Mouse (Mus musculus) midbrain, embryonic 16.5 days (tissue): Measurements from ENCODE around the gene Prss8. TPM values are rescaled to one million over a fixed set of nuclear protein-coding genes. Genes with fewer than 3 reads are reported as not detected.
A peak's percentile ranks its signal among the peaks of the same experiment; 100 is the strongest.
"Not testable (repeated sequence)": the region's sequence is repeated elsewhere in the genome, so short reads cannot be mapped to it uniquely, and the experiment has no call there.

Experiments used
- ATAC-seq: fragments of 200-750 bp; cut with Nextera tagmentation; 2 replicates; pipeline ENCODE4 v1.8.0; 2017; ENCODE audit warnings: moderate TSS enrichment
- H3K27ac ChIP-seq: fragments of 300-500 bp; sonication (generic); 2 replicates; pipeline ENCODE4 v1.5.1; 2014; ENCODE audit warnings: mild to moderate bottlenecking, low read length, mixed read lengths
- H3K27me3 ChIP-seq: fragments of 300-500 bp; sonication (generic); 2 replicates; pipeline ENCODE4 v1.6.1; 2014; ENCODE audit warnings: low read depth, low read length, mixed read lengths; ENCODE audit not compliant: control insufficient read depth, insufficient read depth
- H3K36me3 ChIP-seq: fragments of 300-500 bp; sonication (generic); 2 replicates; pipeline ENCODE4 v1.6.1; 2014; ENCODE audit warnings: mild to moderate bottlenecking, low read length, moderate library complexity, mixed read lengths; ENCODE audit not compliant: control insufficient read depth, insufficient read depth
- H3K4me1 ChIP-seq: fragments of 300-500 bp; sonication (generic); 2 replicates; pipeline ENCODE4 v1.6.1; 2014; ENCODE audit warnings: mild to moderate bottlenecking, low read length, mixed read lengths; ENCODE audit not compliant: control insufficient read depth, insufficient read depth
- H3K4me2 ChIP-seq: fragments of 300-500 bp; sonication (generic); 2 replicates; pipeline ENCODE4 v1.6.1; 2014; ENCODE audit warnings: mild to moderate bottlenecking, low read length, mixed read lengths
- H3K4me3 ChIP-seq: fragments of 300-500 bp; sonication (generic); 2 replicates; pipeline ENCODE4 v1.5.1; 2014; ENCODE audit warnings: low read depth, mild to moderate bottlenecking, low read length, moderate library complexity, mixed read lengths
- H3K9ac ChIP-seq: fragments of 300-500 bp; sonication (generic); 2 replicates; pipeline ENCODE4 v1.6.1; 2014; ENCODE audit warnings: low read depth, low read length, mixed read lengths
- H3K9me3 ChIP-seq: fragments of 300-500 bp; sonication (generic); replicated peaks from 2 replicates; pipeline ENCODE4 v1.6.1; 2014; ENCODE audit warnings: mild to moderate bottlenecking, low read length, mixed read lengths; ENCODE audit not compliant: control insufficient read depth, poor library complexity, severe bottlenecking
- WGBS: fragments of 180-500 bp; shearing (Covaris S2); extraction: QIAGEN DNeasy Blood & Tissue Kit; methylation state at CpG from one replicate; pipeline ENCODE4 v1.1.7; 2014; 5-methylcytosine and 5-hydroxymethylcytosine counted together
- polyA plus RNA-seq: library from polyadenylated mRNA; unstranded; fragments of >200 nt; fragmentation: Nextera tagmentation; extraction: Ambion mirVana; gene quantifications from 2 replicates; pipeline ENCODE4 v1.2.1, GENCODE M21; 2015

Gene Prss8
- polyA plus RNA-seq, 1 experiment from 2014 or later, result 0.20 TPM

DNA sequence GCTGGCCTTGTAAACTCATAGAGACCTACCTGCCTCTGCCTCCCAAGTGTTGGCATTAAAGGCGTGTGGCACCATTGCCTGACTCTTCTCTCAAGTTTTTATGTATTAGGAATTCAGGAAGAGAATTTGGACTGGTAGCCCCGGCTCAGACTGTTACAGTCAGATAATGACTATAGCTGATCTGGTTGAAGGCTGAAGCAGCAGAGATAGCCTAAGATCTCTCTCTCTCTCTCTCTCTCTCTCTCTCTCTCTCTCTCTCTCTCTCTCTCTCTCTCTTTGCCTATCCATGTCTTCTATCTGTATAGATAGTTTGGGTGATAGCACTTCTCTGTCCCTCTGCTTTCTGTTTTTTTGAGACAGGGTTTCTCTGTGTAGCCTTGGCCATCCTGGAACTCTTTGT lies 28.1 kb downstream of the Prss8 start:
- no peak overlapping the region for H3K9ac ChIP-seq
- no peak overlapping the region for H3K27ac ChIP-seq
- H3K4me3 ChIP-seq, result no peak overlapping the region
- peaks cover 7% of the 10 kb centered on the region for H3K4me1 ChIP-seq
- no peak for ATAC-seq
- no peaks in the 10 kb centered on the region for H3K27me3 ChIP-seq
- H3K4me2 ChIP-seq, result no peak overlapping the region
- WGBS, result 78% methylated on average over 2 of the region's 2 CpGs
- no peaks in the 10 kb centered on the region for H3K9me3 ChIP-seq
- peaks cover 1% of the 10 kb centered on the region for H3K36me3 ChIP-seq

DNA sequence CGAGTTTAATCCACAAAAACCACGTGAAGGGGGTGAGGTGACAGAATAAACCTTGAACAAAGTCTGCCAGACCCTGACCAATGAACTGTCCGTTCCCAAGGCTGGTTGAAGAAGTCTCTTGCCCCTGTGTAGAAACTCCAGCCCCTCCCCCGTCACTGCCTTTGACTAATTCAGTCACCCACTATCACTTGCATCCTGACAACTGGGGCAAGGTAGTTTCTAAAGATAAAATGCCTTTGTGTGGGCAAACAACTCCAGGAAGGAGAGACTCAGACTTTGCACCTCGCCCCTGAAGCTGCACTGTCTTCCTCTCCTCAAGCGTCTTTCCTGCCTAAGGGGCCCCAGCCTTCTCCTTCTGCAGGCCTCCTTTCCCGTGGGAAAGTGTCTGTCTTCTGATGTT lies 29.9 kb downstream of the Prss8 start:
- Histone ChIP-seq H3K27ac (no peak overlapping the region), H3K4me1 (peaks cover 7% of the 10 kb centered on the region), H3K36me3 (no peaks in the 10 kb centered on the region), H3K4me3 (no peak overlapping the region), H3K27me3 (no peaks in the 10 kb centered on the region), H3K4me2 (no peak overlapping the region), H3K9ac (no peak overlapping the region), H3K9me3 (no peaks in the 10 kb centered on the region)
- WGBS, result 51% methylated on average over 7 of the region's 7 CpGs
- no peak for ATAC-seq

DNA sequence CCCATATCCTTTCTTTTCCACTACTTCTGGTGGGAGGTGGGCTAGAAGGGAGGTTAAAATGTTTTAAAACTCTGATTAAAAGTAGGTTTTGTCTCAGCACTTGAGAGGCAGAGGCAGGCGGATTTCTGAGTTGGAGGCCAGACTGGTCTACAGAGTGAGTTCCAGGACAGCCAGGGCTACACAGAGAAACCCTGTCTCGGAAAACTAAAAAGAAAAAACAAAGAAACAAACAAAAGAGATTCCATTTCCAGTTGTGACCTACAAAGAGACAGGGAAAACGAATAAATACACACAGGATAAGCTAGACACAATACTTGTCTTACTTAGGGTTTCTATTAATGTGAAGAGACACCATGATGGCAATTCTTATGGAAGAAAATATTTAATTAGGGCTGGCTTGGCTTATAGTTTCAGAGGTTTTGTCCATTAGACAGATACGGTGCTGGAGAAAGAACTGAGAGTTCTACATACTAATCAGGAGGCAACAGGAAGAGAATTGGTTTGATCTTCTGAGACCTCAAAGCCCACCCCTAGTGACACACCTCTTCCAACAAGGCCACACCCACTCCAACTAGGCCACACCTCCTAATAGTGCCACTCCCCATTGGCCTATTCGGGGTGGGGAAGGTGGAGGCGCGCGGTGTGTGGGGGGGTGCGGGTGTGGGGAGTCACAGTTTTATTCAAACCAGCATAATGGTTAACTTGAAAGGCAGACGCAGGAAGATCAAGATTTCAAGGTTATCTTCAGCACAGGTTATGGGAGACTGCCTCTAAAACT lies 31.5 kb downstream of the Prss8 start:
- 41% methylated on average over 10 of the region's 10 CpGs for WGBS
- no peaks in the 10 kb centered on the region for H3K27me3 ChIP-seq
- H3K36me3 ChIP-seq, result peaks cover 2% of the 10 kb centered on the region
- no peak overlapping the region for H3K4me3 ChIP-seq
- H3K27ac ChIP-seq, result no peak overlapping the region
- H3K4me1 ChIP-seq, result peaks cover 8% of the 10 kb centered on the region
- H3K4me2 ChIP-seq, result no peak overlapping the region
- no peaks in the 10 kb centered on the region for H3K9me3 ChIP-seq
- H3K9ac ChIP-seq, result no peak overlapping the region
- no peak for ATAC-seq

DNA sequence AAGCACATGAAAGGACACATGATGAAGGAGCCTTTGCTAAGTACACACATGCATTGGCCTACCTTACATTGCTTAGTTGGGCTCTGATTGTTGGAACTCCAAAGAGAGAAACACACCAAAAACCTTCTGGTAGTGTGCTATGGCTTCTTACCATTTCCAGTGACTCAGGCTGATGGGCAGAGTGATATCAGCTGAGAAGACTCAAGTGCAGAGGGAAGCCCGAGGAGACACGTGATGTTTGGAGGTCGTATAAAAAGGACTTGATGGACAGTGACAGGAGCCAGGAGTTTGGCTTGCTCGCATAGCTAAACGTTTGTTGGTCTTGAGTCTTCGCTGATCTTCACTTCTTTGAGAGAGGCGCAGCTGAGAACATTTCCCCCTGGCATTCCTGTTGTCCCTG lies 32.4 kb downstream of the Prss8 start:
- Histone ChIP-seq H3K4me3 (no peak overlapping the region), H3K27me3 (no peaks in the 10 kb centered on the region), H3K36me3 (peaks cover 7% of the 10 kb centered on the region), H3K27ac (no peak overlapping the region), H3K9me3 (no peaks in the 10 kb centered on the region), H3K4me2 (no peak overlapping the region), H3K4me1 (peaks cover 8% of the 10 kb centered on the region), H3K9ac (no peak overlapping the region)
- ATAC-seq, result no peak
- 88% methylated on average over 7 of the region's 7 CpGs for WGBS

DNA sequence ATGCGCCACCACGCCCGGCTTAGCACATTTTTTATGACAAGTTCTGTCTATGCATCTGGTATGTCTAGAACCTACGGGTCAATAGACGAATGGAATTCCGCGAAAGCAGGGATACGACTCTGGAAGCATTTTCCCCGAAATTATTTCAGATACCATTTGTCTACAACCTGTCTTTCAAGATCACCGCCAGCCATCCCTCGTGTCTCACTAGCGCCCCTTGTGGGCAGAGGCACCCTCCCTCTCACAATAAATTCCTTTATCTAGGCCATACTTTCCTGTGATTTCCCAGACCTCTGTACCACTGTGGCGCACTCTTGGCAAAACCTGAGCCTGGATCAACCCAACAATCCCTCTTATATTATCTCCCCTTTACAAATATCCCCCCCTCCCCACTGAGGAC lies 33.5 kb downstream of the Prss8 start:
- Histone ChIP-seq H3K27ac (no peak overlapping the region), H3K9me3 (no peaks in the 10 kb centered on the region), H3K27me3 (no peaks in the 10 kb centered on the region), H3K4me1 (peaks cover 8% of the 10 kb centered on the region), H3K4me2 (no peak overlapping the region), H3K36me3 (peaks cover 11% of the 10 kb centered on the region), H3K4me3 (no peak overlapping the region), H3K9ac (no peak overlapping the region)
- 61% methylated on average over 13 of the region's 13 CpGs for WGBS
- no peak for ATAC-seq

DNA sequence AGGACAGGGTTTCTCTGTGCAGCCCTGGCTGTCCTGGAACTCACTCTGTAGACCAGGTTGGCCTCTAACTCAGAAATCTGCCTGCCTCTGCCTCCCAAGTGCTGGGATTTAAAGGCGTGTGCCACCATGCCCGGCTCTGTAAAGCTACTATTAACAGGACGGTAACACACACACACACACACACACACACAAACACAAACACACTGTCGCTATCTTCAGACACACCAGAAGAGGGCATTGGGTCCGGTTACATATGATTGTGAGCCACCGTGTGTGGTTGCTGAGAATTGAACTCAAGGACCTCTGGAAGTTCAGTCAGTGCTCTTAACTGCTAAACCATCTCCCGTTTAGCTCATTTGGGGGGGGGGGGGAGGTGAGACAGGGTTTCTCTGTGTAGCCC lies 34.0 kb downstream of the Prss8 start:
- H3K9me3 ChIP-seq, H3K27me3 ChIP-seq, H3K9ac ChIP-seq, ATAC-seq, H3K4me1 ChIP-seq: not testable (repeated sequence)
- Histone ChIP-seq H3K4me2 (peak overlapping the region; percentile 82), H3K27ac (peak overlapping the region; percentile 84; the same call in 1 of the 2 replicates), H3K4me3 (peak overlapping the region; percentile 69), H3K36me3 (peaks cover 11% of the 10 kb centered on the region)
- 69% methylated on average over 7 of the region's 7 CpGs for WGBS

DNA sequence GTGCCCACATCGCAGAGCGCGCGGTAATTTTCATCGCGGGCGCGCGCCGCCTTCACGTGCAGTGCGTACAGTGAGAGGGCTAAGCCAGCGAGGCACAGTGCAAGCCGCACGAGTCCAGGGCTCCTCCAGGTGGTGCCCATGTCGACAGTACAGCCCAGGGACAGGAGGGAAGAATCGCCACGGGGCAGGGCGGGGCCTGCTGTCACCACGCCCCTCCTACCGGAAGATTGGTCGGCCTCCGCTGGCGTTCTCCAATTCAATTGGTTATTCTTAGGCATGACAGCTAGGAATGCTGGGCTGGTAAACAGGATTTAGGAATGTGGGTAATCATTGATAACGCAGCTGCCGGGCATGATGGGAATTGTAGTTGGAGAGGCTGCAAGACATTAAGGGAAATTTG lies 34.5 kb downstream of the Prss8 start, which contains the start of the genes Gm21974 and Vkorc1:
TSS of gene Gm21974 (minus strand) at position 13 of the 400 bp plus-strand sequence.
TSS of gene Vkorc1 (minus strand) at position 176 of the 400 bp plus-strand sequence.
- H3K36me3 ChIP-seq, result peaks cover 11% of the 10 kb centered on the region
- no peaks in the 10 kb centered on the region for H3K27me3 ChIP-seq
- H3K9ac ChIP-seq, result peak within 1 kb of the TSS; percentile 77
- H3K4me3 ChIP-seq, result peak within 1 kb of the TSS; percentile 69
- peak within 1 kb of the TSS; percentile 82 for H3K4me2 ChIP-seq
- H3K27ac ChIP-seq, result peak within 1 kb of the TSS; percentile 84
- no peaks in the 10 kb centered on the region for H3K9me3 ChIP-seq
- H3K4me1 ChIP-seq, result peaks cover 8% of the 10 kb centered on the region
- 0% methylated on average over 26 of the region's 26 CpGs for WGBS
- peak; percentile 97 for ATAC-seq

DNA sequence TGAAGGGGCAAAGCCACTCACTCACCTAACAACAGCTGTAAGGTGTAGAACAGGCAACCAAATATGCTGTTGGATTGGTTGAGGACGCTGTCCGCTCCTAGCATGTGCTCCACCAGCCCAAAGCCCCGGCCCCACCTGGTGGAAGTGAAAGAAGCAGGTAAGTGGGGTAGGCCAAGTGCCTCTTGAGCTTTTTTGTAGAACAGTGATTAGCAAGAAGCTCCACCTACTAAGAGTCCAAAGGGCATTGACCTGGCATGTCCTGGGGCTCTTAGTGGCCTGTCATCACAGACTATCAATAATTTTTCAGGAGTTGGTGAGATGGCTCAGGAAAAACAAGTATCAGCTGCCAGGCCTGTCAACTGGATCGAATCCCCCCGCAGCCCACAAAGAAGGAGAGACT lies 35.4 kb downstream of the Prss8 start:
- peak overlapping the region; percentile 69 for H3K4me3 ChIP-seq
- 77% methylated on average over 5 of the region's 5 CpGs for WGBS
- H3K27ac ChIP-seq, result no peak overlapping the region; the same call in 1 of the 2 replicates
- peaks cover 13% of the 10 kb centered on the region for H3K36me3 ChIP-seq
- peak overlapping the region; percentile 82 for H3K4me2 ChIP-seq
- no peak for ATAC-seq
- H3K9me3 ChIP-seq, result no peaks in the 10 kb centered on the region
- H3K4me1 ChIP-seq, result peaks cover 8% of the 10 kb centered on the region
- peak overlapping the region; percentile 77; the same call in 1 of the 2 replicates for H3K9ac ChIP-seq
- no peaks in the 10 kb centered on the region for H3K27me3 ChIP-seq

DNA sequence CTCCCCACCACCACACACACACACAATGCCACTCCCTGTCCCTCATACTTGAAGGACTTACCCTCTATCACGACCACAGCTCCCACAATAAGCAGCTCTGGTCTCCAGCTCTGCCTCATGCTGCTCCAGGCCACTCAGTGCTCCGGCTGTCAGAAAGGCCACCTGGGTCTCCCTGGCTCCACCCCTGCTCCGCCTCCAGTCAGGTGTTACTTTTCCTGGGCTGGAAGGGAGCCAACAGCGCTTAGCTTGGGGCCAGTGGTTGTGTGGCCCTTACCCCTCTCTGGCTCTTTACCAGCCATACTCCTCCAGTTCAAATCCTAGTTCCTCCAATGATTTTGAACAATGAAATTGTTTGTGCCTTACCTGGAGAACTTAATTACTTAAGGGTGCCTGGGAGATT lies 39.1 kb downstream of the Prss8 start, which contains the start of gene Prss53:
TSS of gene Prss53 (minus strand) at position 173 of the 400 bp plus-strand sequence.
- Histone ChIP-seq H3K9me3 (no peaks in the 10 kb centered on the region), H3K9ac (no peak within 1 kb of the TSS), H3K4me3 (no peak within 1 kb of the TSS), H3K27me3 (no peaks in the 10 kb centered on the region), H3K27ac (no peak within 1 kb of the TSS), H3K36me3 (peaks cover 35% of the 10 kb centered on the region), H3K4me1 (peaks cover 8% of the 10 kb centered on the region), H3K4me2 (no peak within 1 kb of the TSS)
- no peak for ATAC-seq
- WGBS, result 39% methylated on average over 4 of the region's 4 CpGs
